Mouse (Mus musculus) WW6 (cell line): Measurements from ENCODE around the gene Eddm3b.
"Not testable (repeated sequence)": the region's sequence is repeated elsewhere in the genome, so short reads cannot be mapped to it uniquely, and the experiment has no call there.

Experiments
- DNase-seq: peaks from one replicate; pipeline ENCODE4 v3.0.0-alpha.2; 2013; ENCODE audit warnings: low read depth, low spot score

The Eddm3b gene

GRCm38 (mm10) chr14:51094096-51094875 lies 19.9 kb upstream of the Eddm3b start:
- no peak for DNase-seq

- DNase-seq = no peak
Observed at GRCm38 (mm10) chr14:51094921-51095320, 19.3 kb upstream of the Eddm3b start.

GRCm38 (mm10) chr14:51095736-51096524 lies 18.3 kb upstream of the Eddm3b start:
- no peak for DNase-seq

GRCm38 (mm10) chr14:51098300-51098699 lies 15.9 kb upstream of the Eddm3b start:
- DNase-seq = not testable (repeated sequence)

GRCm38 (mm10) chr14:51098921-51099320 lies 15.3 kb upstream of the Eddm3b start:
- no peak for DNase-seq

- no peak for DNase-seq
Observed at GRCm38 (mm10) chr14:51101284-51101683, 12.9 kb upstream of the Eddm3b start.

GRCm38 (mm10) chr14:51103217-51103616 lies 11.0 kb upstream of the Eddm3b start:
- no peak for DNase-seq

- DNase-seq = no peak
Observed at GRCm38 (mm10) chr14:51104366-51104765, 9.9 kb upstream of the Eddm3b start.

- DNase-seq = no peak
Observed at GRCm38 (mm10) chr14:51106449-51106967, 7.7 kb upstream of the Eddm3b start.

- no peak for DNase-seq
Observed at GRCm38 (mm10) chr14:51111966-51112365, 2.3 kb upstream of the Eddm3b start.

GRCm38 (mm10) chr14:51113476-51113875 lies 750 bp upstream of the Eddm3b start:
- no peak for DNase-seq

GRCm38 (mm10) chr14:51125684-51126083 lies 11.5 kb downstream of the Eddm3b start:
- no peak for DNase-seq

GRCm38 (mm10) chr14:51127648-51128258 lies 13.5 kb downstream of the Eddm3b start:
- no peak for DNase-seq

GRCm38 (mm10) chr14:51128775-51129623 lies 14.8 kb downstream of the Eddm3b start:
- no peak for DNase-seq

GRCm38 (mm10) chr14:51129624-51129975 lies 15.4 kb downstream of the Eddm3b start:
- DNase-seq = no peak

- no peak for DNase-seq
Observed at GRCm38 (mm10) chr14:51130315-51130940, 16.2 kb downstream of the Eddm3b start.

- no peak for DNase-seq
Observed at GRCm38 (mm10) chr14:51131086-51131815, 17.0 kb downstream of the Eddm3b start.

- DNase-seq = no peak
Observed at GRCm38 (mm10) chr14:51132372-51132771, 18.1 kb downstream of the Eddm3b start.

- no peak for DNase-seq
Observed at GRCm38 (mm10) chr14:51140342-51140741, 26.1 kb downstream of the Eddm3b start.

GRCm38 (mm10) chr14:51142119-51142518 lies 27.9 kb downstream of the Eddm3b start:
- DNase-seq = no peak
